15 mouse cellular contexts compared by ENCODE assay signal in the genomic region with DNA sequence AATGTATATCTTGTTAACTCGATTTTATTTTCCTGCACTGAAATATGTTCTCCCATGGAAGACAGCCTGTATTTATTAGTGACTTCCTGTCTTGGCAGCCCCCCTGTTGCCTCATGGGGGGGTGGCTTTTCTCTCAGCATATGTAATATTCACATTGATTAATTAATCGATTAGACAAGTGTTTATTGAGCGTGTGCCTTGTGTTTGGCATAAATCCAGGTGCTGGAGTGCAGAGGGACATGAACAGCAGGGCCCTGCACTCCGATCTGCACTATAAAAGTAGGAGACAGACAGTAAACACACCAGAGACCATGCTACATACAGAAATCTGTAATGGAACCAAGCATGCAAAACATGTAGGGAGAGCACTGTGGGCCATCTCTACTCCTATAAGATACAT.
"Had no signal": no experiment of that assay in that cellular context is flagged by ENCODE, and none has a peak within 500 bp of the region (broad histone marks: within the 10 kb centered on the region; RNA-seq: fewer than 3 reads in every experiment).

No protein-coding gene starts in this region.

- H3K9me3 ChIP-seq: neural tube, embryonic 13.5 days; stomach, embryonic 15.5 days had no signal

- H3K4me3 ChIP-seq: neural tube, embryonic 13.5 days; stomach, embryonic 15.5 days had no signal

- H3K36me3 ChIP-seq: neural tube, embryonic 13.5 days; stomach, embryonic 15.5 days had no signal

- DNase-seq: retina, postnatal 1 day; right cerebral cortex, adult 18-20 months; right cerebral cortex, postnatal 14 days; right cerebral cortex, postnatal 25 days; right cerebral cortex, postnatal 4 days; spleen, adult 18-20 months; thymus, adult 18-20 months; thymus, adult 2 months; thymus, postnatal 14 days; thymus, postnatal 25 days; thymus, postnatal 36 days; thymus, postnatal 4 days had no signal

- H3K4me2 ChIP-seq: neural tube, embryonic 13.5 days; stomach, embryonic 15.5 days had no signal

- H3K9ac ChIP-seq: neural tube, embryonic 13.5 days; stomach, embryonic 15.5 days had no signal

- H3K27ac ChIP-seq: neural tube, embryonic 13.5 days; stomach, embryonic 15.5 days; stomach, postnatal 0 days had no signal

- H3K4me1 ChIP-seq: stomach, embryonic 15.5 days had no signal

- H3K27me3 ChIP-seq: neural tube, embryonic 13.5 days; stomach, embryonic 15.5 days had no signal
